Mouse (Mus musculus): ENCODE measurements around the gene Cdca5. TPM values are rescaled to one million over a fixed set of nuclear protein-coding genes. Genes with fewer than 3 reads are reported as not detected.
"Not testable (repeated sequence)": the region's sequence is repeated elsewhere in the genome, so short reads cannot be mapped to it uniquely, and the experiment has no call there.

The Cdca5 gene
- total RNA-seq, 2 experiments from 2014 or later: 0.18 to 0.34 TPM

GRCm38 (mm10) chr19:6127760-6128341 lies 43.1 kb downstream of the Cdca5 start, which contains the start of gene Snx15:
Gene Snx15 (minus strand): TSS chr19:6128304.
- intact Hi-C loops (cut with DNase I): no loop called here

DNA sequence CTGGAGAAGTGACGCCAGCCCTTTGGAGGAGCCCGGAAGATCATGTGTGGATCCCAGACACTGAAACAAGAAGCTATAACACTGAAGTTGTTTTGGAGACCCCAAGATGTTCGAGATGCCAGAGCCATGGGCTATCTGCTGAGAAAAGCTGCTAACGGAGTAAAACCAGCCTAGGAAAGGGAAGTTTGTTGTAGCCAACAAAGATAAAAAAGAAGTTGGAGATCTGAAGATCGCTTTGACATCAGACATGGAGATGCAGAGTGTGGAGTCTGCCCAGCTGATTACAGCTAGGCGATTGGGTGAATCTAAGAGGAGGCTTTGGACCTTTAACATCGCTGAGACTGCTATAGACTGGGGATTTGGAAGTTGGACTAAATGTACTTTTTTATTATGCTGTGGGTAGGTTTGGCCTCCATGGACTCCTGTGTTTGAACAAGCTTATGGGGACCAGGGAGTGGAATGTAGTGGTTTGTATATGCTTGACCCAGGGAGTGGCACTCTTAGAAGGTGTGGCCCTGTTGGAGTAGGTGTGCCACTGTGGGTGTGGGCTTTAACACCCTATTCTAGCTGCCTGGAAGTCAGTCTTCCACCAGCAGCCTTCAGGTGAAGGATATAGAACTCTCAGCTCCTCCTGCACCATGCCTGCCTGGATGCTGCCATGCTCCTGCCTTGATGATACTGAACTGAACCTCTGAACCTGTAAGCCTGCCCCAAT lies 45.8 kb downstream of the Cdca5 start:
- DNase-seq (ENCODE audit: low spot score in 2 of 2); intact Hi-C loops (cut with DNase I): not testable (repeated sequence)

More at GRCm38 (mm10) chr19:6127760-6128341, 43.1 kb downstream of the Cdca5 start, which contains the start of gene Snx15:
- peak; percentile 96 to 98 for DNase-seq (ENCODE audit: low spot score in 2 of 2)

GRCm38 (mm10) chr19:6132171-6132827 lies 47.5 kb downstream of the Cdca5 start:
- DNase-seq (ENCODE audit: low spot score in 2 of 2): no peak
- intact Hi-C loops (cut with DNase I): no loop called here

GRCm38 (mm10) chr19:6133197-6133596 lies 48.4 kb downstream of the Cdca5 start:
- intact Hi-C loops (cut with DNase I); DNase-seq (ENCODE audit: low spot score in 2 of 2): not testable (repeated sequence)

DNA sequence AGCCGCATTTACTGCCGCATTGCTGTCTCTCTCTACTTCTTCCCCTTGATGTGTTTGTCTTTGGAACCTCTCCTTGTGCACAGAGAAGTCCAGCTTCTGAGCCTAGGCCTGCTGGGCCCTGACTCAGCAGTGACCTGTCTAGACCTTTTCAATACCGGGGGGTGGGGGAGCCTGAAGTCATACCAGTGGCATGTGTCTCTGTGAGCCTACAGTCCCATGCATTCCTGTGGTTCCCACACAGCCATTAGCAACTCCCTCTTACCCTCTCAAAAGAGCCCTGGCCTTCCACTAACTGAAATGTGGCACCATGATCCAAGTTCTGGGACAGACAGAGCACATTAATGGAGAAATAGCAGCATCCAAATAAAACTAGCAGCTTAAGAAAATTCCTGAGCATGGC lies 51.6 kb downstream of the Cdca5 start:
- intact Hi-C loops (cut with DNase I): no loop called here
- DNase-seq (ENCODE audit: low spot score in 2 of 2): no peak

GRCm38 (mm10) chr19:6139701-6140100 lies 54.9 kb downstream of the Cdca5 start:
- intact Hi-C loops (cut with DNase I): loop anchor here (5.0 kb wide), 1 partner anchor 193 kb away; the partner anchor contains the start of gene Men1
- no peak for DNase-seq (ENCODE audit: low spot score in 2 of 2)

DNA sequence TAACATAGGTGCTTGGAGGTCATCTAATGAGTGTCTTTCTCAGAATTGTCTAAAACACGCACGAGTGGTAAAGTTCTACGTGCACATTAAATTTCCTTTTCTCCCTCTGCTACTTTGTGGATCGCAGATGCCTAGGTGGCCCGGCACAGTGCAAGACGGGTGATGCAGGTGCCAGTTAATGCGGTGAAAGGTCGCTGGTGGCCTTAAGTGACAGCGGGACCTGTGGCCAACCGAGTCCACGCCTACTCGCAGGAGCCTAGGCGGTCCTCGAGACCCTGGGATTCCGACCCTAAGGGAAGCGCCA lies 55.5 kb downstream of the Cdca5 start:
- DNase-seq (ENCODE audit: low spot score in 2 of 2): no peak
- intact Hi-C loops (cut with DNase I): loop anchor here (5.0 kb wide), 1 partner anchor 192 kb away; the partner anchor contains the start of gene Men1

GRCm38 (mm10) chr19:6140678-6141393 lies 56.1 kb downstream of the Cdca5 start, which contains the start of gene Batf2:
Gene Batf2 (plus strand): TSS chr19:6140983.
- intact Hi-C loops (cut with DNase I): loop anchor here (1.0 to 5.0 kb wide), 2 partner anchors 95 to 191 kb away; partner anchors contain the start of gene Men1
- DNase-seq (ENCODE audit: low spot score in 2 of 2): peak; percentile 93 to 95

GRCm38 (mm10) chr19:6141394-6141749 lies 56.6 kb downstream of the Cdca5 start, which contains the start of gene Arl2:
Gene Arl2 (minus strand): TSS chr19:6141548.
- peak; percentile 83 to 92 for DNase-seq (ENCODE audit: low spot score in 2 of 2)
- intact Hi-C loops (cut with DNase I): loop anchor here (1.0 to 5.0 kb wide), 2 partner anchors 95 to 191 kb away; partner anchors contain the start of gene Men1

Small RNAs within 50 kb of the gene (microRNA-seq; reads per million reads assigned to microRNA genes)
- gene Mir6988: 4.4 to 4.5 reads per million in 2 experiments

Other genes with a start within 250 kb of the Cdca5 start
- 10 to 100 TPM in 1 of 2 experiments, 1 to 10 TPM in 1; 9.5 to 14.6 TPM for gene Frmd8, start 209.7 kb upstream of the Cdca5 start, total RNA-seq (2021)
- 1 to 10 TPM; 2.5 to 3.0 TPM for gene Slc25a45, start 207.2 kb upstream of the Cdca5 start, total RNA-seq (2021)
- gene Tigd3, start 190.8 kb upstream of the Cdca5 start, total RNA-seq (2021): 1 to 10 TPM; 4.5 to 5.5 TPM
- 10 to 100 TPM; 84.1 to 96.1 TPM for gene Dpf2, start 172.0 kb upstream of the Cdca5 start, total RNA-seq (2021)
- gene Cdc42ep2, start 160.2 kb upstream of the Cdca5 start, total RNA-seq (2021): 1 to 10 TPM; 6.2 to 6.6 TPM
- 1 to 10 TPM; 3.8 to 5.6 TPM for gene Pola2, start 120.8 kb upstream of the Cdca5 start, total RNA-seq (2021)
- not detected for gene Slc22a20, start 98.8 kb upstream of the Cdca5 start, total RNA-seq (2021)
- gene Capn1, start 69.1 kb upstream of the Cdca5 start, total RNA-seq (2021): 10 to 100 TPM; 17.5 to 18.5 TPM
- 10 to 100 TPM; 45.4 to 49.5 TPM for gene Syvn1, start 38.4 kb upstream of the Cdca5 start, total RNA-seq (2021)
- 10 to 100 TPM; 45.1 to 47.0 TPM for gene Mrpl49, start 27.2 kb upstream of the Cdca5 start, total RNA-seq (2021)
- gene Fau, start 27.1 kb upstream of the Cdca5 start, total RNA-seq (2021): 100 to 1,000 TPM; 593 to 625 TPM
- gene Znhit2, start 23.8 kb upstream of the Cdca5 start, total RNA-seq (2021): 10 to 100 TPM; 33.4 to 38.1 TPM
- 10 to 100 TPM; 24.9 to 25.2 TPM for gene Tm7sf2, start 16.6 kb upstream of the Cdca5 start, total RNA-seq (2021)
- gene Vps51, start 7.8 kb upstream of the Cdca5 start, total RNA-seq (2021): 10 to 100 TPM; 71.9 to 77.6 TPM
- not detected for gene Tmem262, start 5.0 kb upstream of the Cdca5 start, total RNA-seq (2021)
- gene Gm28374, start 2.7 kb upstream of the Cdca5 start, total RNA-seq (2021): under 1 TPM; 0.53 to 0.55 TPM
- gene Zfpl1, start within 50 bp of the Cdca5 start, total RNA-seq (2021): 10 to 100 TPM; 36.5 to 37.2 TPM
- gene AC131692.1, start 9.4 kb downstream of the Cdca5 start, total RNA-seq (2021): not detected
- under 1 TPM in 1 of 2 experiments, not detected in 1; 0.21 TPM for gene Naaladl1, start 20.8 kb downstream of the Cdca5 start, total RNA-seq (2021)
- gene Sac3d1, start 33.7 kb downstream of the Cdca5 start, total RNA-seq (2021): 10 to 100 TPM; 23.7 to 25.0 TPM
- 10 to 100 TPM; 36.2 to 43.6 TPM for gene Snx15, start 43.3 kb downstream of the Cdca5 start, total RNA-seq (2021)
- gene Batf2, start 56.0 kb downstream of the Cdca5 start, total RNA-seq (2021): under 1 TPM in 1 of 2 experiments, not detected in 1; 0.71 TPM
- gene Arl2, start 56.6 kb downstream of the Cdca5 start, total RNA-seq (2021): 10 to 100 TPM; 71.5 to 76.8 TPM
- gene Majin, start 99.4 kb downstream of the Cdca5 start, total RNA-seq (2021): under 1 TPM in 1 of 2 experiments, not detected in 1; 0.53 TPM
- not detected for gene Gpha2, start 141.4 kb downstream of the Cdca5 start, total RNA-seq (2021)
- gene Ppp2r5b, start 150.9 kb downstream of the Cdca5 start, total RNA-seq (2021): 100 to 1,000 TPM; 153 to 165 TPM
- 10 to 100 TPM; 33.1 to 35.6 TPM for gene Atg2a, start 156.7 kb downstream of the Cdca5 start, total RNA-seq (2021)
- 10 to 100 TPM; 35.9 to 40.3 TPM for gene Ehd1, start 191.7 kb downstream of the Cdca5 start, total RNA-seq (2021)
- gene Cdc42bpg, start 221.5 kb downstream of the Cdca5 start, total RNA-seq (2021): 1 to 10 TPM; 2.7 to 2.9 TPM
- gene Men1, start 250.0 kb downstream of the Cdca5 start, total RNA-seq (2021): 10 to 100 TPM; 69.7 to 70.0 TPM

Measured in left cerebral cortex, postnatal 25 days (tissue).